Mouse (Mus musculus) left cerebral cortex, adult 11 months (tissue): ENCODE measurements at regions not wholly inside any gene's neighbourhood (a gene's known extent, or its start where the extent isn't known, plus 50 kb on each side); places are given as distances from the start of the nearest gene placed in this dataset.
A peak's percentile ranks its signal among the peaks of the same experiment; 100 is the strongest.
"Not testable (repeated sequence)": the region's sequence is repeated elsewhere in the genome, so short reads cannot be mapped to it uniquely, and the experiment has no call there.

Experiments used
- DNase-seq: peaks from one replicate; pipeline ENCODE4 v3.0.0; 2022; ENCODE audit warnings: low spot score

GRCm38 (mm10) chr4:23787417-23788204 lies 708.6 kb upstream of the Mms22l start:
- no peak for DNase-seq

GRCm38 (mm10) chr4:23823516-23823915 lies 672.7 kb upstream of the Mms22l start:
- no peak for DNase-seq

- DNase-seq = no peak
These were observed 669.4 kb upstream of the Mms22l start for GRCm38 (mm10) chr4:23826885-23827284.

- no peak for DNase-seq
These were observed 663.7 kb upstream of the Mms22l start for GRCm38 (mm10) chr4:23832385-23833164.

GRCm38 (mm10) chr4:23843609-23844287 lies 652.5 kb upstream of the Mms22l start:
- no peak for DNase-seq

- no peak for DNase-seq
These were observed 651.8 kb upstream of the Mms22l start for GRCm38 (mm10) chr4:23844288-23844971.

- no peak for DNase-seq
These were observed 651.0 kb upstream of the Mms22l start for GRCm38 (mm10) chr4:23845263-23845662.

GRCm38 (mm10) chr4:23850640-23851039 lies 645.6 kb upstream of the Mms22l start:
- no peak for DNase-seq

- DNase-seq = no peak
These were observed 633.8 kb upstream of the Mms22l start for GRCm38 (mm10) chr4:23862437-23862836.

GRCm38 (mm10) chr4:23880007-23880406 lies 616.2 kb upstream of the Mms22l start:
- DNase-seq = no peak

GRCm38 (mm10) chr4:23913396-23913795 lies 582.9 kb upstream of the Mms22l start:
- peak; percentile 27 for DNase-seq

GRCm38 (mm10) chr4:23913822-23914221 lies 582.4 kb upstream of the Mms22l start:
- DNase-seq = no peak

GRCm38 (mm10) chr4:23914423-23914822 lies 581.8 kb upstream of the Mms22l start:
- DNase-seq = no peak

GRCm38 (mm10) chr4:23921520-23921919 lies 574.7 kb upstream of the Mms22l start:
- no peak for DNase-seq

GRCm38 (mm10) chr4:23954140-23954539 lies 542.1 kb upstream of the Mms22l start:
- no peak for DNase-seq

- DNase-seq = not testable (repeated sequence)
These were observed 514.1 kb upstream of the Mms22l start for GRCm38 (mm10) chr4:23982193-23982592.

GRCm38 (mm10) chr4:23982790-23983451 lies 513.3 kb upstream of the Mms22l start:
- DNase-seq = no peak

- no peak for DNase-seq
These were observed 512.8 kb upstream of the Mms22l start for GRCm38 (mm10) chr4:23983452-23983805.

- DNase-seq = no peak
These were observed 512.2 kb upstream of the Mms22l start for GRCm38 (mm10) chr4:23984005-23984404.

- DNase-seq = no peak
These were observed 510.3 kb upstream of the Mms22l start for GRCm38 (mm10) chr4:23985956-23986355.

- no peak for DNase-seq
These were observed 502.4 kb upstream of the Mms22l start for GRCm38 (mm10) chr4:23993823-23994222.
